Mouse (Mus musculus) thymus, adult 2 months (tissue): ENCODE results near the gene AI464131.
"Not testable (repeated sequence)": the region's sequence is repeated elsewhere in the genome, so short reads cannot be mapped to it uniquely, and the experiment has no call there.

Experiments used
- CTCF ChIP-seq: fragments of 200-500 bp; IDR thresholded peaks from 2 replicates; pipeline ENCODE4 v1.5.1; 2012; ENCODE audit warnings: mild to moderate bottlenecking, control low read depth, low read length, moderate library complexity, borderline replicate concordance; ENCODE audit not compliant: control insufficient read depth, poor library complexity, insufficient read depth; ENCODE audit errors: extremely low read depth
- POLR2A ChIP-seq: fragments of 200-500 bp; IDR thresholded peaks from 2 replicates; pipeline ENCODE4 v1.6.1; 2012; ENCODE audit warnings: mild to moderate bottlenecking, low read length, control low read depth, moderate library complexity; ENCODE audit not compliant: control insufficient read depth, poor library complexity, insufficient read depth; ENCODE audit errors: extremely low read depth

- TF ChIP-seq CTCF, POLR2A: not testable (repeated sequence)
Observed at GRCm38 (mm10) chr4:41463051-41463738, 39.7 kb downstream of the AI464131 start.
